Mouse (Mus musculus) liver, embryonic 11.5 days (tissue): ENCODE measurements at regions not wholly inside any gene's neighbourhood (a gene's known extent, or its start where the extent isn't known, plus 50 kb on each side); places are given as distances from the start of the nearest gene placed in this dataset.
A peak's percentile ranks its signal among the peaks of the same experiment; 100 is the strongest.

ENCODE experiments used
- ATAC-seq: fragments of 200-750 bp; cut with Nextera tagmentation; replicated peaks from 2 replicates; pipeline ENCODE4 v1.8.0; 2017; ENCODE audit warnings: moderate number of reproducible peaks, mild to moderate bottlenecking, moderate TSS enrichment, moderate library complexity; ENCODE audit not compliant: low FRiP score
- DNase-seq: peaks from one replicate; pipeline ENCODE4 v3.0.0-alpha.2; 2017; ENCODE audit warnings: low spot score
- H3K27ac ChIP-seq: fragments of 300-500 bp; sonication (generic); 2 replicates; pipeline ENCODE4 v1.5.1; 2014; ENCODE audit warnings: mild to moderate bottlenecking, low read depth, low read length, control low read depth
- H3K27me3 ChIP-seq: fragments of 300-500 bp; sonication (generic); replicated peaks from 2 replicates; pipeline ENCODE4 v1.6.1; 2014; ENCODE audit warnings: low read length, mixed read lengths; ENCODE audit not compliant: control insufficient read depth, insufficient read depth
- H3K36me3 ChIP-seq: fragments of 300-500 bp; sonication (generic); 2 replicates; pipeline ENCODE4 v1.6.1; 2014; ENCODE audit warnings: mild to moderate bottlenecking, low read length, moderate library complexity, mixed read lengths; ENCODE audit not compliant: control insufficient read depth, insufficient read depth
- H3K4me1 ChIP-seq: fragments of 300-500 bp; sonication (generic); replicated peaks from 2 replicates; pipeline ENCODE4 v1.6.1; 2014; ENCODE audit warnings: low read length, mixed read lengths; ENCODE audit not compliant: control insufficient read depth, insufficient read depth
- H3K4me2 ChIP-seq: fragments of 300-500 bp; sonication (generic); 2 replicates; pipeline ENCODE4 v1.6.1; 2014; ENCODE audit warnings: mild to moderate bottlenecking, control low read depth, moderate library complexity
- H3K4me3 ChIP-seq: fragments of 300-500 bp; sonication (generic); 2 replicates; pipeline ENCODE4 v1.5.1; 2014; ENCODE audit warnings: low read depth, low read length, control low read depth
- H3K9ac ChIP-seq: fragments of 300-500 bp; sonication (generic); 2 replicates; pipeline ENCODE4 v1.6.1; 2014; ENCODE audit warnings: low read depth, low read length, control low read depth
- H3K9me3 ChIP-seq: fragments of 300-500 bp; sonication (generic); 2 replicates; pipeline ENCODE4 v1.6.1; 2016; ENCODE audit warnings: low read length, inconsistent platforms, mixed read lengths; ENCODE audit not compliant: control insufficient read depth
- WGBS: fragments of 180-500 bp; shearing (Covaris S2); extraction: QIAGEN DNeasy Blood & Tissue Kit; methylation state at CpG from one replicate; pipeline ENCODE4 v1.1.7; 2014; 5-methylcytosine and 5-hydroxymethylcytosine counted together

GRCm38 (mm10) chr4:7567687-7568393 is 671.0 kb downstream of the Car8 start:
- ATAC-seq (no peak), DNase-seq (no peak)
- 76% methylated on average over 6 of the region's 6 CpGs for WGBS
- Histone ChIP-seq H3K9ac (no peak overlapping the region), H3K9me3 (no peaks in the 10 kb centered on the region), H3K36me3 (no peaks in the 10 kb centered on the region), H3K4me3 (no peak overlapping the region), H3K4me1 (no peaks in the 10 kb centered on the region), H3K4me2 (no peak overlapping the region), H3K27me3 (no peaks in the 10 kb centered on the region), H3K27ac (no peak overlapping the region)

GRCm38 (mm10) chr4:7559867-7560832 is 678.7 kb downstream of the Car8 start:
- Histone ChIP-seq H3K9me3 (no peaks in the 10 kb centered on the region), H3K4me2 (no peak overlapping the region), H3K27ac (no peak overlapping the region), H3K4me1 (no peaks in the 10 kb centered on the region), H3K27me3 (no peaks in the 10 kb centered on the region), H3K9ac (no peak overlapping the region), H3K4me3 (no peak overlapping the region), H3K36me3 (no peaks in the 10 kb centered on the region)
- WGBS = 50% methylated on average over 7 of the region's 7 CpGs
- DNase-seq = no peak
- no peak for ATAC-seq

- H3K4me3 ChIP-seq = no peak overlapping the region
- ATAC-seq (no peak), DNase-seq (no peak)
- no peaks in the 10 kb centered on the region for H3K4me1 ChIP-seq
- WGBS = 73% methylated on average over 2 of the region's 2 CpGs
- H3K4me2 ChIP-seq = no peak overlapping the region
- H3K9ac ChIP-seq = no peak overlapping the region
- H3K36me3 ChIP-seq = no peaks in the 10 kb centered on the region
- no peak overlapping the region for H3K27ac ChIP-seq
- H3K27me3 ChIP-seq = no peaks in the 10 kb centered on the region
- H3K9me3 ChIP-seq = no peaks in the 10 kb centered on the region
Measured at GRCm38 (mm10) chr4:7558721-7559120, 680.1 kb downstream of the Car8 start.

- H3K9me3 ChIP-seq = no peaks in the 10 kb centered on the region
- no peaks in the 10 kb centered on the region for H3K4me1 ChIP-seq
- no peak overlapping the region for H3K4me3 ChIP-seq
- ATAC-seq (no peak), DNase-seq (no peak)
- WGBS = 83% methylated on average over 4 of the region's 4 CpGs
- H3K4me2 ChIP-seq = no peak overlapping the region
- no peak overlapping the region for H3K9ac ChIP-seq
- H3K36me3 ChIP-seq = no peaks in the 10 kb centered on the region
- no peaks in the 10 kb centered on the region for H3K27me3 ChIP-seq
- no peak overlapping the region for H3K27ac ChIP-seq
Measured at GRCm38 (mm10) chr4:7534301-7534700, 704.5 kb downstream of the Car8 start.

- 85% methylated on average over 2 of the region's 2 CpGs for WGBS
- ATAC-seq (no peak), DNase-seq (no peak)
- Histone ChIP-seq H3K27me3 (no peaks in the 10 kb centered on the region), H3K9ac (no peak overlapping the region), H3K36me3 (no peaks in the 10 kb centered on the region), H3K9me3 (no peaks in the 10 kb centered on the region), H3K4me3 (no peak overlapping the region), H3K27ac (no peak overlapping the region), H3K4me1 (no peaks in the 10 kb centered on the region), H3K4me2 (no peak overlapping the region)
Measured at GRCm38 (mm10) chr4:7527718-7528117, 711.1 kb downstream of the Car8 start.

GRCm38 (mm10) chr4:7513081-7513480 is 725.8 kb downstream of the Car8 start:
- Histone ChIP-seq H3K4me3 (no peak overlapping the region), H3K27ac (no peak overlapping the region), H3K9ac (no peak overlapping the region), H3K9me3 (no peaks in the 10 kb centered on the region), H3K36me3 (no peaks in the 10 kb centered on the region), H3K4me2 (no peak overlapping the region), H3K27me3 (no peaks in the 10 kb centered on the region), H3K4me1 (no peaks in the 10 kb centered on the region)
- DNase-seq (no peak), ATAC-seq (no peak)
- 76% methylated on average over 1 of the region's 1 CpGs for WGBS

GRCm38 (mm10) chr4:7485552-7485951 is 753.3 kb downstream of the Car8 start:
- Histone ChIP-seq H3K9ac (no peak overlapping the region), H3K4me3 (no peak overlapping the region), H3K36me3 (no peaks in the 10 kb centered on the region), H3K9me3 (no peaks in the 10 kb centered on the region), H3K4me2 (no peak overlapping the region), H3K4me1 (no peaks in the 10 kb centered on the region), H3K27ac (no peak overlapping the region), H3K27me3 (no peaks in the 10 kb centered on the region)
- no peak for DNase-seq
- ATAC-seq = no peak

GRCm38 (mm10) chr4:7455130-7455529 is 783.7 kb downstream of the Car8 start:
- H3K27ac ChIP-seq = no peak overlapping the region
- no peak overlapping the region for H3K4me3 ChIP-seq
- H3K4me1 ChIP-seq = no peaks in the 10 kb centered on the region
- no peak overlapping the region for H3K9ac ChIP-seq
- H3K4me2 ChIP-seq = peak overlapping the region; percentile 23; the same call in 1 of the 2 replicates
- H3K9me3 ChIP-seq = no peaks in the 10 kb centered on the region
- WGBS = 7% methylated on average over 9 of the region's 9 CpGs
- no peaks in the 10 kb centered on the region for H3K36me3 ChIP-seq
- ATAC-seq (no peak), DNase-seq (no peak)
- no peaks in the 10 kb centered on the region for H3K27me3 ChIP-seq
